Mouse (Mus musculus) ES-Bruce4 (cell line): ENCODE results near the gene Casp7. TPM values are rescaled to one million over a fixed set of nuclear protein-coding genes. Genes with fewer than 3 reads are reported as not detected.

Experiments used
- H3K27ac ChIP-seq: 2 replicates; pipeline ENCODE4 v1.5.1; 2012; ENCODE audit warnings: low read length, inconsistent platforms; ENCODE audit not compliant: insufficient read depth
- H3K27me3 ChIP-seq: 2 replicates; pipeline ENCODE4 v1.6.1; 2012; ENCODE audit warnings: mild to moderate bottlenecking, low read length, inconsistent platforms; ENCODE audit not compliant: control insufficient read depth, poor library complexity, insufficient read depth, severe bottlenecking
- H3K36me3 ChIP-seq: 2 replicates; pipeline ENCODE4 v1.6.1; 2012; ENCODE audit warnings: inconsistent platforms, mild to moderate bottlenecking, low read length, moderate library complexity; ENCODE audit not compliant: control insufficient read depth, poor library complexity, insufficient read depth, severe bottlenecking
- H3K4me1 ChIP-seq: one replicate; pipeline ENCODE4 v1.8.1; 2011; ENCODE audit warnings: low read length; ENCODE audit not compliant: control insufficient read depth, insufficient read depth
- H3K4me3 ChIP-seq: 2 replicates; pipeline ENCODE4 v1.5.1; 2011; ENCODE audit warnings: low read depth, mild to moderate bottlenecking, low read length
- H3K9ac ChIP-seq: 2 replicates; pipeline ENCODE4 v1.6.1; 2012; ENCODE audit warnings: low read depth, mild to moderate bottlenecking, inconsistent platforms; ENCODE audit not compliant: poor library complexity, severe bottlenecking
- H3K9me3 ChIP-seq: replicated peaks from 2 replicates; pipeline ENCODE4 v1.6.1; 2012; ENCODE audit warnings: mild to moderate bottlenecking, low read length, inconsistent platforms; ENCODE audit not compliant: control insufficient read depth, poor library complexity, insufficient read depth, severe bottlenecking
- CTCF ChIP-seq: IDR thresholded peaks from one replicate; pipeline ENCODE4 v1.8.1; 2011; ENCODE audit warnings: low read depth, low read length
- EP300 ChIP-seq: IDR thresholded peaks from 2 replicates; pipeline ENCODE4 v1.6.1; 2011; ENCODE audit warnings: low read depth, low read length; ENCODE audit not compliant: insufficient read depth
- POLR2A ChIP-seq: IDR thresholded peaks from one replicate; pipeline ENCODE4 v1.8.1; 2011; ENCODE audit warnings: low read length; ENCODE audit not compliant: insufficient read depth
- polyA plus RNA-seq: library from polyadenylated mRNA; stranded (reverse); fragments of >200 nt; gene quantifications from 2 replicates; pipeline ENCODE4 v1.2.4, GENCODE M21; 2011; ENCODE audit warnings: low read depth; ENCODE audit not compliant: missing spikeins, insufficient read depth, insufficient read length

Gene Casp7
- polyA plus RNA-seq, 1 experiment: 19.8 TPM

DNA sequence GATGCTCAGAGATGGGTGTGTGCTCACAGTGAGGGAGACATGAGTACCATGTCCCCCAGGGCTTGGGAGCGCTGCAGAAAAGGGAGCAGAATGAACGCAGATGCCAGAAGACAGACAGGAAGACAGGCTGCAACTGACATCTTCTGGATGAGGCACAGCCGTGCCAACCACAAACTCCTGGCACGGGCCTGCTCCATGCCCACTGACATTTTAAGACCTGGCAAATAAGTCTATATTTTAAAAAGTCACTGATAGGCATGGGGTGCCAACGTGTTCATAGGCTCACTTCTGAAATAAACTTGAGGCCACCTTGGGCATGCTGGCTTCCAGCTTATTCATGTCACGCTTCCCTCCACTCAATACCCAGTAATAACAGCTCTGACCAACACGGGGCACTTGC is 28.0 kb upstream of the Casp7 start:
- H3K27ac ChIP-seq: no peak overlapping the region
- no peaks in the 10 kb centered on the region for H3K9me3 ChIP-seq
- no peaks in the 10 kb centered on the region for H3K27me3 ChIP-seq
- no peaks in the 10 kb centered on the region for H3K4me1 ChIP-seq
- H3K36me3 ChIP-seq: no peaks in the 10 kb centered on the region
- H3K9ac ChIP-seq: no peak overlapping the region
- TF ChIP-seq EP300 (no peak), POLR2A (no peak), CTCF (no peak)
- no peak overlapping the region for H3K4me3 ChIP-seq

DNA sequence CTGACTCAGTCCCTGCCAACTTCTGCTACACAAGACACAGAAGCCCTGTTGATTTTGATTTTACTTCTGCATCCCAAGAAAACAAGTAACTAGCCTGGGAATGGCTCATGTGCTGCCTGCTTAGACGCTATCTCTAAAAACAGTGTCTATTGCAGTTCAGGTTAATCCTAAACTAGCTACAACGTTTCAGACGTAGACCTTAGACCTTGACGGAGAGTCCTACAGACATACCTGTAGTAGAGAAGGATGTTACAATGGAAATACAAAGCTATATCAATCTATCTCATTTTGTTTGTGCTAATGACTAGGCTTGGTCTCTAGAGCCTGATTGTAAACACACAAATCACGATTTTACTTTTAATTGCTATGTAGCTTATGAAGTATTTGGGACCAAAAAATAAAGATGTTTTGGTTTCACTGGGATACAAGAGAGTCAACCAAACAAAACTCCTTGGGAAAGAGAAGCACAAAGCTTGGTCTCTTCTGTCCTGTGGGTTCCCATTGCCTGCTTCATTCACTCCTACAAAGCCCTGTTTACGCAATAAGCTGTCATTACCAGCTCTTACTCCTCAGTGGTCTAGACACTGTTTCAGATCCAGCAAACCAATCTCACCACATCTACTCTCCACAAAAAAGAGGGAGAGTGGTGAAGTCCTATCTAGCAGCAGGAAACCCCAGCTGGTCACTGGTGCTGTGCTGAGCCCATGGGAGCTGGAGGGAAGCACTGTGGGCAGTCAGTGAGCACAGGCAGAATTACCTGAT is 26.4 kb upstream of the Casp7 start:
- Histone ChIP-seq H3K4me3 (no peak overlapping the region), H3K27ac (no peak overlapping the region), H3K27me3 (no peaks in the 10 kb centered on the region), H3K36me3 (no peaks in the 10 kb centered on the region), H3K4me1 (no peaks in the 10 kb centered on the region), H3K9me3 (no peaks in the 10 kb centered on the region), H3K9ac (no peak overlapping the region)
- TF ChIP-seq EP300: no peak
- TF ChIP-seq POLR2A: no peak
- no peak for TF ChIP-seq CTCF

DNA sequence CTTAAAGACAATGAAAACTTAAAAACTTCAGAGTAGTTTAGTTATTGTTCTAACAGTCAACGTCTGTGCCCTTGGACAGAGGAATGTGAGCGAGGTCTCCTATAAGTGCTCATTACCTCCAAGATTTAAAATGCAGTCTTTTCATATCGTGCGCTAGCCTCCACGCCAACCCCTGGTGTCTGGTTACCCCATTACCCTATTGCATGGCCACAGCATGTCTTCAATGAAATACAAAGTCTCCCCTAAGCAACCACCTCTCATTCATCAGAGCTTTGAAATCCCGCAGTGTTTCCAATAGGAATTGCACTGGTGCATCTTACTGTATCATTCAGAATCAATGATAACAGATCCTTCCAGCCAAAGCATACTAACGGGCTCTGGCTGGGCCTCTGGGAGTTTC is 24.7 kb upstream of the Casp7 start:
- Histone ChIP-seq H3K9ac (no peak overlapping the region), H3K4me3 (no peak overlapping the region), H3K27me3 (no peaks in the 10 kb centered on the region), H3K4me1 (no peaks in the 10 kb centered on the region), H3K27ac (no peak overlapping the region), H3K36me3 (no peaks in the 10 kb centered on the region), H3K9me3 (no peaks in the 10 kb centered on the region)
- TF ChIP-seq POLR2A (no peak), CTCF (no peak), EP300 (no peak)

GRCm38 (mm10) chr19:56373246-56373645 is 23.7 kb upstream of the Casp7 start:
- no peak overlapping the region for H3K4me3 ChIP-seq

GRCm38 (mm10) chr19:56374011-56374410 is 22.9 kb upstream of the Casp7 start:
- Histone ChIP-seq H3K4me1 (no peaks in the 10 kb centered on the region), H3K36me3 (no peaks in the 10 kb centered on the region), H3K9ac (no peak overlapping the region), H3K27me3 (no peaks in the 10 kb centered on the region), H3K4me3 (no peak overlapping the region), H3K9me3 (no peaks in the 10 kb centered on the region), H3K27ac (no peak overlapping the region)
- no peak for TF ChIP-seq EP300
- no peak for TF ChIP-seq POLR2A
- no peak for TF ChIP-seq CTCF

More at GRCm38 (mm10) chr19:56373246-56373645, 23.7 kb upstream of the Casp7 start:
- no peak for TF ChIP-seq EP300
- no peak for TF ChIP-seq CTCF
- TF ChIP-seq POLR2A: no peak
- Histone ChIP-seq H3K9ac (no peak overlapping the region), H3K27ac (no peak overlapping the region), H3K27me3 (no peaks in the 10 kb centered on the region), H3K9me3 (no peaks in the 10 kb centered on the region), H3K36me3 (no peaks in the 10 kb centered on the region), H3K4me1 (no peaks in the 10 kb centered on the region)

DNA sequence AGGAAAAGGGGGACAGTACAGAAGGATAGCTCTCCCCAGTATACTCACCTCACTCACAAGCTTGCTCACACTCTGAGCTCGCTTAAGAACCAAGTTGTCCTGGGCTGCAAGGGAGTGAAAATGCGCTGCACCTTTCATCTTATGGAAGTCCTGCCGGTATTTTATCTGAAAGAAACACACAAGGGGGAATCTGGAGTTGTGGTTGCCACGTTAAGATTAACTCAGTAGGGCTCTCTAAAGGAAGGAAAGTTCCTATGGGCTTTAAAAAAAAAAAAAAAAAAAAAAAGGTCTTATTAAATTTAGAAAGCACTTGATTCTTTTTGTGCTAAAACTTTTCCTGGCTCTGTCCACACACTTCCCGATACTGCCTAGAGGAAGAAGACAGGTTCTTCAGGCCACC is 18.9 kb upstream of the Casp7 start:
- Histone ChIP-seq H3K9ac (no peak overlapping the region), H3K9me3 (no peaks in the 10 kb centered on the region), H3K27ac (no peak overlapping the region), H3K36me3 (no peaks in the 10 kb centered on the region), H3K27me3 (no peaks in the 10 kb centered on the region), H3K4me3 (no peak overlapping the region), H3K4me1 (no peaks in the 10 kb centered on the region)
- no peak for TF ChIP-seq EP300
- TF ChIP-seq CTCF: no peak
- TF ChIP-seq POLR2A: no peak
